Mouse (Mus musculus): ENCODE measurements around the gene Banp. TPM values are rescaled to one million over a fixed set of nuclear protein-coding genes. Genes with fewer than 3 reads are reported as not detected.

The Banp gene
- polyA plus RNA-seq (2016; fragmentation: Nextera tagmentation; extraction: Ambion mirVana) = 22.4 and 25.4 TPM in 2 replicates

DNA sequence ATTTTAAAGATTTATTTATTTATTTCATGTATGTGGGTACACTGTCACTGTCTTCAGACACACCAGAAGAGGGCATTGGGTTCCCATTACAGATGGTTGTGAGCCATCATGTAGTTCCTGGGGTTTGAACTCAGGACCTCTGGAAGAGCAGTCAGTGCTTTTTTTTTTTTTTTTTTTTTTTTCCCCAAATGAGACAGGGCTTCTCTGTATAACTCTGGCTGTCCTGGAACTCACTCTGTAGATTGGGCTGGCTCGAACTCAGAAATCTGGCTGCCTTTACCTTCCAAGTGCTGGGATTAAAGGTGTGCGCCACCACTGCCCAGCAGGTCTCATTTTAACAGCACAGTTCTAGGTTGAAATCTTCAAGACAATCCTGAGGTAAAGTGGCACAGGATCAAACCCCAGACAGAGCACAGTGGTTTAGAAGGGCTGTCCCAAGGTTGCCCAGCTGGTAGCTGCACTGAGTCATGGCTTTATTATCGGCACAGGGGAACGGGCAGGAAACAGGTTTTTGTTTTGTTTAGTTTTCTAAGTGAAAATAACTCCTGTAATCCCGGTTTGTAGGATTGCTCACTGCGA lies at the start of gene Banp:
Banp (plus strand) TSS at position 529 of the 579 bp plus-strand sequence.
- Histone ChIP-seq H3K27ac (peak within 1 kb of the TSS; percentile 98), H3K36me3 (peaks cover 18% of the 10 kb centered on the region), H3K27me3 (replicated peaks) (peaks cover 7% of the 10 kb centered on the region; the same call in 1 of the 2 replicates), H3K4me1 (peaks cover 70% of the 10 kb centered on the region), H3K9ac (peak within 1 kb of the TSS; percentile 95), H3K4me2 (peak within 1 kb of the TSS; percentile 87), H3K9me3 (replicated peaks) (no peaks in the 10 kb centered on the region), H3K4me3 (peak within 1 kb of the TSS; percentile 94)
- WGBS (ENCODE audit: insufficient replicate concordance) = 51% methylated on average over 6 of the region's 6 CpGs
- no peak for ATAC-seq

DNA sequence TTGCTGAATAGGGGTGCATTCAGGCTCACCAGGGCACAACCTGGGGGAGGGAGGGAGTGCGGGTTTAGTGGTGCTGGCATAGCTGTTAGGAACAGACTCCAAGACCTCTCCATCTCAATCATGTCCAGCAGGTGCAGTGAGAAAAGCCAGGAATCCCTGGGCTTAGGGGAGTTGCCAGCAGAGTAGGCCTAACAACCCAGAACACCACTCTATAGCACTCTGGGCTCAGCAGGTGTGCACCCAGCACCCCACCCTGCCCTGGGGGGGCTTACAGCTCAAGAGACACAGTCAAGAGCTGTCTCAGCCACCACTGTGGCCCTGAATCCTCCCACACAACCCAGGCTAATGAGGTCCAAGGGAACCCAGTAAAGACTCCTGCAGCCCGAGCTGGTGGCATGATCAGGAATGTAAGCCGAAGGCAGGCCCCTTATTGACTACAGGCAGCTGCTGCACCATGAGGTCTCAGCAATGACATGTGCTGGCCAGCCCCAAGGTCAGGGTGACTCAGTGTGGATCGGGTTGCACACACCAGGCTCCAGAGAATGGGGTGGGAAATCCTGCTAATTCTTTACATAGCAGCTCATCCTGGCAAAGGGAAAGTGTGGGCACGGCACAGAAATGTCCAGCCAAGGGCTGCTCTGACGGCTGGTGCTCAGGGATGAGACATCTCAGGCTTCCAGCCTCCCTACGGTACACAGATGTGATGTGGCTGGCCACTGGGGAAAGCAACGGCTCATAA lies 47.9 kb upstream of the Banp start:
- Histone ChIP-seq H3K4me3 (0 out of 2 replicates have a peak overlapping the region, but pooled peaks have one; percentile 1), H3K36me3 (peaks cover 70% of the 10 kb centered on the region), H3K4me1 (peaks cover 96% of the 10 kb centered on the region), H3K9ac (peak overlapping the region; percentile 70), H3K4me2 (peak overlapping the region; percentile 75; the same call in 1 of the 2 replicates), H3K9me3 (replicated peaks) (no peaks in the 10 kb centered on the region), H3K27me3 (replicated peaks) (no peaks in the 10 kb centered on the region), H3K27ac (peak overlapping the region; percentile 100)
- ATAC-seq = no peak
- WGBS (ENCODE audit: insufficient replicate concordance) = 72% methylated on average over 8 of the region's 8 CpGs

DNA sequence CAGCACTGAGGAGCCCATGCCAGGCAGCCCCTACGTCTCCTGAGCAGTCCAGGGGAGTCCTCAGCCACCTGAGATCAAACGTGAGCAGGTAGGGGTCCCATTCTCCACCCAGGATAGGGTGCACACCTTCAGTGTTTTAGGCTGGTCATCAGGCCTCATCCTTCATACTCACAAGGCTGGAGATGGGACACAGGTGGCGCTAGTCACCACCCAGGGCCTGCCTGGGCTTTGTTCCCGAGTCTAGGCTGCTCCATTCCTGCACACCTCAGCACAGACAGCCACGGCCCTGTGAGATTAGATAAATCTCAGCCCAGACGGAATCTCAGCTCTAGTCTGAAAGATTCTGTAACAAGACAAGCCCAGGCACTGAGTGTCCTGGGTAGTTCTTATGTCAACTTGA lies 45.6 kb upstream of the Banp start:
- no peak for ATAC-seq
- H3K9me3 ChIP-seq (replicated peaks) = no peaks in the 10 kb centered on the region
- 45% methylated on average over 6 of the region's 6 CpGs for WGBS (ENCODE audit: insufficient replicate concordance)
- peaks cover 85% of the 10 kb centered on the region for H3K4me1 ChIP-seq
- peak overlapping the region; percentile 90 for H3K9ac ChIP-seq
- H3K4me2 ChIP-seq = peak overlapping the region; percentile 75
- no peak overlapping the region for H3K27ac ChIP-seq
- peaks cover 58% of the 10 kb centered on the region for H3K36me3 ChIP-seq
- no peaks in the 10 kb centered on the region for H3K27me3 ChIP-seq (replicated peaks)
- peak overlapping the region; percentile 89 for H3K4me3 ChIP-seq

DNA sequence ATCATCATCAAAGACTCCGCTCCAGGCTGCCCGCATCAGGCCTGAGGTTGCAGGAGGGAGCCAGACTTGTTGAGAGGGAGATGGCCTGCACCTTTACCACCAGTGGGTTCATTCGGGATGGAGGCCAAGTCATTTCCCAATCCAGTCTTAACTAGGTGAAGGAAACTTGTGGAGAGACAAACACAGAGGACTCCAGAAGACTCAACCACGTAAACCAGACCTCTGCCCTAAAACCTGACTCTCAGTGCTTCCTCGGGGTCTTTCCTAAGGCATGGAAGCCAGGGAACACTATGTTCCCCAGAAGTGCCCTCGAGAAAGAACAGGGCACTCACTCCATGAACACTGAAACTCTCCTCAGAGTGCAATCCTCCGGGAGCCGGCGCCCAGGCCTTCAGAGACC lies 44.6 kb upstream of the Banp start:
- Histone ChIP-seq H3K9ac (peak overlapping the region; percentile 90), H3K4me3 (peak overlapping the region; percentile 89), H3K27me3 (replicated peaks) (no peaks in the 10 kb centered on the region), H3K4me2 (peak overlapping the region; percentile 75), H3K27ac (peak overlapping the region; percentile 31; the same call in 1 of the 2 replicates), H3K4me1 (peaks cover 85% of the 10 kb centered on the region), H3K9me3 (replicated peaks) (no peaks in the 10 kb centered on the region), H3K36me3 (peaks cover 57% of the 10 kb centered on the region)
- 83% methylated on average over 9 of the region's 9 CpGs for WGBS (ENCODE audit: insufficient replicate concordance)
- ATAC-seq = no peak

DNA sequence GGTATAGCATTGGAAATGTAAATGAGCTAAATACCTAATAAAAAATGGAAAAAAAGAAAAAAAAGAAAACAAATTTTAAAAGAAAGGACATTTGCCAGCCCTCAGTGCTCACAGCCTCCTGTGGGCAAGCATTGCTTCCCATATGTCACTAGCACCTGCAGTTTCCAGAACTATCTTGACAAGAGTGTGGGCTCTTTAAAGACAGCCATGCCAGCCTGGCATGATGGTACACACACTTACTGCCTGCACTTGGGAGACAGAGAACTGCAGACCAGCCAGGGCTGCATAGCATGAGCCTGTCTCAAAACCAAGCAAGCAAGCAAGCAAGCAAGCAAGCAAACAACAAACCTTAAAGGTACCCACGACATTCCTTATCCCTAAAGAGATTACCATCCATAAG lies 44.1 kb upstream of the Banp start:
- 55% methylated on average over 1 of the region's 1 CpGs for WGBS (ENCODE audit: insufficient replicate concordance)

DNA sequence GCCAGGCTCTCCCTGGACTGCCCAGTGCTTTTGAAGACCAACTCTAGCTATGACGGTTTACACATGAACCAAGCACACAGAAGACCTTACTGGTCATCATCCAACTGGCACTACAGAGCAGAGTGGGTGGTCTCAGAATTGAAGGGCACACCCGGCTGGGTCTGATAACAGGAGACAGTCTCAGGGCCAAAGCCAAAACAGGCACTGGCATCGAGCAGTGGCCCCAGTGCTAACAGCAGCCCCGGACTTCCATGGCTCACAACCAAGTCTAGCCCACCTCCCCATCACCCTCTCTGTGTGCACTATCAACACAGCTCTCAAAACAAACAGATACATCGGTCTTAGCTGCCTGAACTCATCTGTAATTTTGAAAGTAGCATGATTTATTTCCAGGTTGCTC lies 43.7 kb upstream of the Banp start:
- peak overlapping the region; percentile 89 for H3K4me3 ChIP-seq
- peak overlapping the region; percentile 75 for H3K4me2 ChIP-seq
- H3K27ac ChIP-seq = peak overlapping the region; percentile 76
- no peaks in the 10 kb centered on the region for H3K27me3 ChIP-seq (replicated peaks)
- H3K36me3 ChIP-seq = peaks cover 48% of the 10 kb centered on the region
- peak overlapping the region; percentile 90 for H3K9ac ChIP-seq
- H3K9me3 ChIP-seq (replicated peaks) = no peaks in the 10 kb centered on the region
- no peak for ATAC-seq
- H3K4me1 ChIP-seq = peaks cover 83% of the 10 kb centered on the region
- WGBS (ENCODE audit: insufficient replicate concordance) = 11% methylated on average over 5 of the region's 5 CpGs

More for the DNA sequence above, 44.1 kb upstream of the Banp start:
- ATAC-seq = no peak
- no peaks in the 10 kb centered on the region for H3K27me3 ChIP-seq (replicated peaks)
- H3K27ac ChIP-seq = peak overlapping the region; percentile 76
- H3K9ac ChIP-seq = peak overlapping the region; percentile 90
- peak overlapping the region; percentile 89 for H3K4me3 ChIP-seq
- peaks cover 52% of the 10 kb centered on the region for H3K36me3 ChIP-seq
- H3K4me1 ChIP-seq = peaks cover 85% of the 10 kb centered on the region
- H3K9me3 ChIP-seq (replicated peaks) = no peaks in the 10 kb centered on the region
- H3K4me2 ChIP-seq = peak overlapping the region; percentile 75

DNA sequence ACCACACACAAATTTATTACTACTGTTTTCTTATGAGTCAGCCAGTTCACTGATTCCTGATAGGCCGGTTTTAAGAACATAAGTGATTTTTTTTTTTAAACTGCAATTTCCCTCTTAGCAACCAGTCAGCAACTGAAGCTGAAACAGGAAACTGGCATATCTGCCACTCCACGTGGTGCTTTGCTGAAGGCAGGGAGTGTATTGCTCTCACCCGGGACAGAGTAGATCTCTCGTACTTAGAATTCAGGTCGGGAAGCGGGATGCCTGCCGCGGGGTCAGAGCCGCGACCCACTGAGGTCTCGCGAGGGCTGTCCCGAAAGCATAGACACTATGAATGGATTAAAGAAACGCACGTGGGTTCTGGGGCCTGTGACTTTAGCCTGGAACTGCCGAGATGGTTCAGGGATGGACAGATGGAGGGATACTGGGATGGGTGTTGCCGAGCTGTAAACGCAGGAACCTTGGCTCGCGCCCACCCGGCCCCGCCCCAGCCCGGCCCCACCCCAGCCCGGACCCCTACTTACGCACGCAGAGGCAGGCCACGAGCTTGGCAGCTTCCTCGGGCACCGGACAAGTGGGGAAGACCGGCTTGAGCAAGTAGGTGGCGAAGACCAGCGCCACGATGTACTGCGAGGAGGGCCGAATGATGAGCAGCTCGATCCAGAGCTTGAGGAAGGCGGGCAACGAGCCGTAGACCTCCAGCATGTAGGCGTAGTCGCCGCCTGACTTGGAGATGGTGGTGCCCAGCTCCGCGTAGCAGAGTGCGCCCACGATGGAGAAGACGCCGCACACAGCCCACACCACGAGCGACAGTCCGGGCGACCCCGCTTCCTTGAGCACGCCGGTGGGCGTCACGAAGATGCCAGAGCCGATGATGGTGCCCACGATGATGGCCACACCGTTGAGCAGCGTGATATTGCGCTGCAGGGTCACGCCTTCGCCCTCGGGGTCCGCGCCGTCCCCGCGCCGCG lies 42.7 kb upstream of the Banp start:
- peak overlapping the region; percentile 76 for H3K27ac ChIP-seq
- H3K36me3 ChIP-seq = peaks cover 38% of the 10 kb centered on the region
- ATAC-seq = peak; percentile 34
- WGBS (ENCODE audit: insufficient replicate concordance) = under 1% methylated on average over 61 of the region's 72 CpGs
- peaks cover 82% of the 10 kb centered on the region for H3K4me1 ChIP-seq
- peak overlapping the region; percentile 89 for H3K4me3 ChIP-seq
- peak overlapping the region; percentile 90 for H3K9ac ChIP-seq
- no peaks in the 10 kb centered on the region for H3K9me3 ChIP-seq (replicated peaks)
- no peaks in the 10 kb centered on the region for H3K27me3 ChIP-seq (replicated peaks)
- peak overlapping the region; percentile 75 for H3K4me2 ChIP-seq

DNA sequence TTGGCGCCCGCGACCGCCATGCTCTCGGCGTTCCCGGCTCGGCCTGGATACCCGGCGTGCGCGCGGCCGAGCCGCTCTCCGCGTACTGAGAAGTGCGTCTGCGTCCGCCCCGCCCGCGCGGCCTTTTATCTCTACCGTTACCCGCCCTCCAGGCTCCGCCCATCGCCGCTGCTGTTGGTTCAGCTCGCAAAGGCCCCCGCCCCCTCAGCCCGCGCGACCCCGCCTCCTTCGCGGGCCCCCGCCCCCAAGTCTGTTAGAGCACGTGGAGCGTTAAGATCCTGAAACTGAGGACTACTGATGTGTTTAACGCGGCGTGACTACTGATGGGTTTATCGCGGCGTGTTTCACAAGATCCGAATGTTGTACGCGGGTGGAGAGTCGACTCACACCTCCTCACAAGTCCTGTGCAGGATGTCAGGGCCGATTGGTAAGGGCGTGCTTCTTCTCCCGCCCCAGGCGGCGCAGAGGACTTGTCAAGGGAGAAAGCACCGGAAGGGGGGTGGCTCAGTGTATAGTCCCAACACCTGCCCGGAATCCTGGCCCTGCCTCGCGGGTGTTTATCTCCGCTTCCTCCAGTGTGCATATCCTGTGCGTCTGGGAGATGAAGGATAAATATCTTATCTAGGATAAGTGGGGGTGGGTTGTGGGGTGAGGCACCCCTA lies 41.8 kb upstream of the Banp start, which contains the start of gene Slc7a5:
Slc7a5 (minus strand) TSS at position 108 of the 662 bp plus-strand sequence.
- Histone ChIP-seq H3K4me3 (peak within 1 kb of the TSS; percentile 89), H3K4me2 (peak within 1 kb of the TSS; percentile 75), H3K27me3 (replicated peaks) (no peaks in the 10 kb centered on the region), H3K9ac (peak within 1 kb of the TSS; percentile 90), H3K9me3 (replicated peaks) (no peaks in the 10 kb centered on the region), H3K36me3 (peaks cover 30% of the 10 kb centered on the region), H3K4me1 (peaks cover 82% of the 10 kb centered on the region), H3K27ac (peak within 1 kb of the TSS; percentile 76)
- under 1% methylated on average over 59 of the region's 61 CpGs for WGBS (ENCODE audit: insufficient replicate concordance)
- peak; percentile 85 for ATAC-seq

DNA sequence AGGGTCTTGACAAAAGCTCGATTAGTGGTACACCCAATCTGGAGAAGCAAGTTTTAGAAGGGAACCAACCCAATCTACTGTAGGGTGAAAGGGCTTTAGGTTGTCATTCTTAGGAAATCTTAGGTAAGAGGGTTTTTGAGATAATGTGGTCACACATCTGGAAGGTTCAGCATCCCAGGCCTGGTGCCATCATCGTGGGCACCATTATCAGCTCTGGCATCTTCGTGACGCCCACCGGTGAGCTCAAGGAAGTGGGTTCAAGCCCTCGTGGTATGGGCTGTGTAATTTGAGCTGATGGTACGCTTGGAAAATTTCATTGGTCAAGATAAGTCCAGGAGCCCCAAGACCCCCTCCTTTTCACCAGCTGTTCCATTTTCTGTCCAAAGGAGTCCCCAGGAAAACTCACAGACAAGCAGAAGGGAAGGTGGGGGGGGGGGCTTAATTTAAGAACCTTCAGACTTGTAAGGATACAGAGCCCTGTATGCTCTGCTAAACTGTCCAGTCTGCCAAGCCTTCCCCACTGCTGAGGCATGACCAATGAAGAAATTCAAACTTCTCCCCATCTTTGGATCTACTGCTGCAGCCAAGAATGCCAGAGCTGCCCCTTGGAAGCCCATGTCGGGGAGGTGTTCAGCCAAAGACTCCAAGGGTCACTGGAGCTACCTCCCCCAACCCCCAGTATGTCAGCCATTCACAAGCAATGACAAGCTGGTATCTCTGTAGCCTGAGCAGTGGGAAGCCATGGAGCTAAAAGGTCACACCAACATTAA lies 41.0 kb upstream of the Banp start:
- no peaks in the 10 kb centered on the region for H3K9me3 ChIP-seq (replicated peaks)
- peak overlapping the region; percentile 89 for H3K4me3 ChIP-seq
- peak overlapping the region; percentile 75 for H3K4me2 ChIP-seq
- no peak for ATAC-seq
- WGBS (ENCODE audit: insufficient replicate concordance) = 23% methylated on average over 8 of the region's 8 CpGs
- H3K36me3 ChIP-seq = peaks cover 21% of the 10 kb centered on the region
- H3K27me3 ChIP-seq (replicated peaks) = no peaks in the 10 kb centered on the region
- H3K9ac ChIP-seq = peak overlapping the region; percentile 39
- peak overlapping the region; percentile 66 for H3K27ac ChIP-seq
- peaks cover 82% of the 10 kb centered on the region for H3K4me1 ChIP-seq

DNA sequence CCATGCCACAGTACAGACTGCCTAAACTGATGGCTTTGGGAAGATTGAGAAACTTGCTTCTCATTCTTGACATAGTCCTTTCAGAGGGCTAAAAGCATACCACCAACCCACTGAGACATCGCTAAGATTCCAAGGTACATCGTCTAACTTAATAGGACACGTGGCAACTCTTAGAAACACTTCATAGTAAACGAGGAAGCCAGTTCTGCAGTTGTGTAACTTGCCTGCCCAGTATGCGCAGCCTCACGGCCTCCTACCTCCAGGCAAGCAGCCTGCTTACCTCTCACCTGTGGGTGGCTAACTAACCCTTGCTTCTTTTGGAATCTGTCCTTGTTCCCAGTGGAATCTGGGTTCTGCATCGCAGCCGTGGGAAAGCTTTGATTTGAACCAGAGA lies 40.4 kb upstream of the Banp start:
- ATAC-seq = no peak

More for the DNA sequence above, 40.4 kb upstream of the Banp start:
- Histone ChIP-seq H3K27me3 (replicated peaks) (no peaks in the 10 kb centered on the region), H3K4me2 (peak overlapping the region; percentile 75), H3K9me3 (replicated peaks) (no peaks in the 10 kb centered on the region), H3K27ac (no peak overlapping the region), H3K9ac (0 out of 2 replicates have a peak overlapping the region, but pooled peaks have one; percentile 39), H3K36me3 (peaks cover 15% of the 10 kb centered on the region), H3K4me3 (no peak overlapping the region), H3K4me1 (peaks cover 77% of the 10 kb centered on the region)
- 51% methylated on average over 8 of the region's 8 CpGs for WGBS (ENCODE audit: insufficient replicate concordance)
